Mouse (Mus musculus) kidney, postnatal 0 days (tissue): Measurements from ENCODE around the gene Hes6. TPM values are rescaled to one million over a fixed set of nuclear protein-coding genes. Genes with fewer than 3 reads are reported as not detected.
A peak's percentile ranks its signal among the peaks of the same experiment; 100 is the strongest.

Experiments
- ATAC-seq: fragments of 200-750 bp; cut with Nextera tagmentation; replicated peaks from 2 replicates; pipeline ENCODE4 v1.8.0; 2017; ENCODE audit warnings: low read depth, moderate number of reproducible peaks, moderate TSS enrichment, moderate library complexity; ENCODE audit not compliant: low FRiP score
- DNase-seq: peaks from one replicate; pipeline ENCODE4 v3.0.0-alpha.2; 2016; ENCODE audit warnings: low spot score
- H3K27ac ChIP-seq: fragments of 300-500 bp; sonication (generic); 2 replicates; pipeline ENCODE4 v1.5.1; 2014; ENCODE audit warnings: mild to moderate bottlenecking
- H3K27me3 ChIP-seq: fragments of 300-500 bp; sonication (generic); 2 replicates; pipeline ENCODE4 v1.6.1; 2014; ENCODE audit warnings: low read length, mixed read lengths; ENCODE audit not compliant: insufficient read depth
- H3K36me3 ChIP-seq: fragments of 300-500 bp; sonication (generic); 2 replicates; pipeline ENCODE4 v1.6.1; 2014; ENCODE audit warnings: low read length, mixed read lengths; ENCODE audit not compliant: insufficient read depth
- H3K4me1 ChIP-seq: fragments of 300-500 bp; sonication (generic); replicated peaks from 2 replicates; pipeline ENCODE4 v1.6.1; 2014; ENCODE audit warnings: antibody characterized with exemption, low read length, mixed read lengths; ENCODE audit not compliant: insufficient read depth
- H3K4me2 ChIP-seq: fragments of 300-500 bp; sonication (generic); 2 replicates; pipeline ENCODE4 v1.6.1; 2014; ENCODE audit warnings: mild to moderate bottlenecking, low read length, moderate library complexity, mixed read lengths
- H3K4me3 ChIP-seq: fragments of 300-500 bp; sonication (generic); replicated peaks from 2 replicates; pipeline ENCODE4 v1.5.1; 2014; ENCODE audit warnings: low read depth, low read length
- H3K9ac ChIP-seq: fragments of 300-500 bp; sonication (generic); 2 replicates; pipeline ENCODE4 v1.6.1; 2014; ENCODE audit warnings: low read depth, low read length
- H3K9me3 ChIP-seq: fragments of 300-500 bp; sonication (generic); replicated peaks from 2 replicates; pipeline ENCODE4 v1.6.1; 2016; ENCODE audit warnings: low read length, inconsistent platforms, mixed read lengths
- CTCF ChIP-seq: IDR thresholded peaks from 2 replicates; pipeline ENCODE4 v1.5.1; 2016; ENCODE audit warnings: antibody characterized with exemption, low read depth, mild to moderate bottlenecking, moderate library complexity
- whole genome bisulfite sequencing: fragments of 180-500 bp; shearing (Covaris S2); extraction: QIAGEN DNeasy Blood & Tissue Kit; methylation state at CpG from one replicate; pipeline ENCODE4 v1.1.7; 2014; 5-methylcytosine and 5-hydroxymethylcytosine counted together
- polyA plus RNA-seq: library from polyadenylated mRNA; unstranded; fragments of >200 nt; fragmentation: Nextera tagmentation; extraction: Ambion mirVana; gene quantifications from 2 replicates; pipeline ENCODE4 v1.2.1, GENCODE M21; 2015

Gene Hes6
- polyA plus RNA-seq, 1 experiment from 2014 or later, result 60.6 TPM

DNA sequence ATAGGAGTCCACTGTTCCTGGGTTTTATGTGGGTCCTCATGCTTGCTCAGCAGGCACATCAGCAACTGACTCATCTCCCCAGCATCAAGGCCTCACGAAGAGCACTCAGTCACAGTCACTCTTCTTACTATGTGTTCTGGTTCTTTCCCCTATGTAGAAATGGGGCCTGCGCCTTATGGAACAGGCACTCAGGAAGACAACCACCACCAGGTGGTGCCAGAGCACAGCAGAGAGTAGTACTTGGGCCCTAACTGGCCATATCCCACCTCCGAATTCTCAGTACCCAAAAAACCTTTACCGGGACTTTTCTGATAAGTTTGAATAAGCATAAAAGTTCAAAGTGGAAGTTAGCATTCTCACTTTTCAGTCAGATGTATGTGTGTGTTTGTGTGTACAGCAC is 14.8 kb upstream of the Hes6 start:
- no peak overlapping the region for H3K4me3 ChIP-seq
- WGBS, result 25% methylated on average over 4 of the region's 4 CpGs
- no peak overlapping the region for H3K9ac ChIP-seq
- no peak overlapping the region for H3K4me2 ChIP-seq
- no peaks in the 10 kb centered on the region for H3K27me3 ChIP-seq
- ATAC-seq (no peak; the same call in 1 of the 2 replicates), DNase-seq (peak; percentile 92)
- no peaks in the 10 kb centered on the region for H3K9me3 ChIP-seq
- no peaks in the 10 kb centered on the region for H3K4me1 ChIP-seq
- peak; percentile 96 for TF ChIP-seq CTCF
- H3K36me3 ChIP-seq, result peaks cover 32% of the 10 kb centered on the region; the same call in 1 of the 2 replicates
- H3K27ac ChIP-seq, result no peak overlapping the region

GRCm38 (mm10) chr1:91426397-91426796 is 12.6 kb upstream of the Hes6 start:
- ATAC-seq, result no peak
- no peak overlapping the region for H3K4me3 ChIP-seq
- H3K4me1 ChIP-seq, result no peaks in the 10 kb centered on the region
- no peak overlapping the region for H3K4me2 ChIP-seq
- no peaks in the 10 kb centered on the region for H3K27me3 ChIP-seq
- no peak for TF ChIP-seq CTCF
- H3K9me3 ChIP-seq, result no peaks in the 10 kb centered on the region
- 83% methylated on average over 9 of the region's 9 CpGs for WGBS
- H3K27ac ChIP-seq, result no peak overlapping the region
- no peak for DNase-seq
- peaks cover 23% of the 10 kb centered on the region; the same call in 1 of the 2 replicates for H3K36me3 ChIP-seq
- no peak overlapping the region for H3K9ac ChIP-seq

DNA sequence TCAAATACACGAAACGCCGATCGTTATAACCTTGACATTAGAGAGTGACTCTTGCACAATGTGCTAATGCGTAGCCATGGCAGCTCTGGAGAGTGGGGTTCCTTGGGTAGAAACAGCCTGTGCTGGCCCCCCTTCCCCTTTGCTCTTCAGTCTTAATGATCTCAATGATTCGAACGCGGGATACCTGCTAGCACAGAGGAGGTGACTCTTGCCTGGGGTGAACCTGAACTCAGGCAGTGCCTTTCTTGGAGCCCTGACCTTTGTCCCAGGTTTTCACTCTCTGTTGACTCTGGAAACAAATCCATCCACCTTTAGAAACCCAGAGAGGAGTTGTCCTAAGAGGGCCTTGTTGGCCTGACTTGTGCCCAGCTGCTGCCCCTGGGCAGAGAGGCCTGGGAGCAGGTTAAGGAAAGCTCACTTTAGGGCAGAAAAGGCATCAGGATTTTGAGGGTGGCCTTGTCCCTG is 6.8 kb upstream of the Hes6 start:
- Histone ChIP-seq H3K9me3 (no peaks in the 10 kb centered on the region), H3K4me2 (no peak overlapping the region), H3K4me1 (no peaks in the 10 kb centered on the region), H3K36me3 (peaks cover 15% of the 10 kb centered on the region), H3K27ac (no peak overlapping the region), H3K27me3 (no peaks in the 10 kb centered on the region), H3K9ac (no peak overlapping the region), H3K4me3 (no peak overlapping the region)
- TF ChIP-seq CTCF, result no peak
- 92% methylated on average over 8 of the region's 8 CpGs for WGBS
- ATAC-seq, result no peak
- DNase-seq, result no peak

DNA sequence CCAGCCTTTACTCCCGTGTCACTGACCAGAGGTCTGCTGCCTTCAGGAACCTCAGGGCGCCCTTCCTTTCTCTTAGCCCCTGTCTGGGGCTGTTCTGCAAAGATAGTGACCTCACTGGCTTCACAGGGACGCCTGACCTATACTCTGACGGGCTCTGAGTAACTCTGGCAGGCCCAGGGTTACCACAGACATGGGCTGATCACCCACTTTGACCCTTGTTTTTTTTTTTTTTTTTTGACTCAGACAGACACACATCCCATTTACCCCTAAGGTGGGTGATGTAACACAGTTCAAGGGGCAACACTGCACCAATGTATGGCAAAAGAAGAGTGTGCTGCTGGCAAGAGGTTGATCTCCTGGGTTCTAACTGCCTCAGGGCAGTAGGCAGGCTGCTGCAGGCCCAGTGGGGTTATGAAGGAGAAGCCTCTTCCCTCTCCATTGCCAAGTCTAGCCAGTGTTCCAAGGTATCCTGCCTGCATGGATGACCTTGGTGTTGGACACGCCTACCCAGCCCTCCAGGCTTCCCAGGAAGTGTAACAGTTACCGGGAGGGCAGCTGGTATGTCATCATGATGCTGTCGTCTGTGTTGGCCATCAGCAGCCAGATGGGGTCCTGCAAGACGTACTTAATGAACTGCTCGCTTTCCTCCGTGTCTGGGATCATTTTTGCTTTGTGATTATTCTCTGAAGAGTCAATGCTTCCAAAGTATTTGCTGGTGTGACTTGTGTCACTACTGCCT is 6.2 kb upstream of the Hes6 start:
- H3K36me3 ChIP-seq, result peaks cover 15% of the 10 kb centered on the region; the same call in 1 of the 2 replicates
- H3K4me3 ChIP-seq, result no peak overlapping the region
- no peak overlapping the region for H3K4me2 ChIP-seq
- H3K27me3 ChIP-seq, result no peaks in the 10 kb centered on the region
- DNase-seq (no peak), ATAC-seq (no peak)
- H3K9me3 ChIP-seq, result no peaks in the 10 kb centered on the region
- H3K9ac ChIP-seq, result no peak overlapping the region
- no peaks in the 10 kb centered on the region for H3K4me1 ChIP-seq
- no peak overlapping the region for H3K27ac ChIP-seq
- no peak for TF ChIP-seq CTCF
- WGBS, result 66% methylated on average over 10 of the region's 10 CpGs

DNA sequence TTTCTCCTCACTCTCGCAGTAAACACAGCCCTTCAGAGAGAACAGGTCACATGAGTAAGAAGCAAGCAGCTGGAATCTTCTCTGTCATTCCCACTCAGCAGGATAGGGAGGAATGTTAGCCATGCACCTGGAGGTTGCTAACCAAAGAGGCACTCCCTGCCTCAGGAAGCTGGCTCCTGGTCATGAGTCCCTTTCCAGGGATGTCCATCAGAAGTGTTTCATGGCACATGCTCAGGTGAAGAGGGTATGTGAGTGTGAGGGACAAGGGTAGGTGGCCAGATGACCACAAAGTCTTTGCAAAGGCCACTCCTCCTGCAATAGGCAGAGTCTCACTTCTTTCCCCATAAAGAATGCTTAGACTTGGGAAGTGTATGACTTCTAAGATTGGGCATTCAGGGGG is 4.2 kb upstream of the Hes6 start:
- H3K9ac ChIP-seq, result no peak overlapping the region
- H3K4me2 ChIP-seq, result no peak overlapping the region
- 61% methylated on average over 1 of the region's 1 CpGs for WGBS
- no peaks in the 10 kb centered on the region for H3K27me3 ChIP-seq
- 0 out of 2 replicates have a peak, but pooled peaks cover 11% of the 10 kb centered on the region for H3K4me1 ChIP-seq
- no peak for TF ChIP-seq CTCF
- H3K27ac ChIP-seq, result no peak overlapping the region
- peaks cover 15% of the 10 kb centered on the region; the same call in 1 of the 2 replicates for H3K36me3 ChIP-seq
- DNase-seq (no peak), ATAC-seq (no peak)
- no peaks in the 10 kb centered on the region for H3K9me3 ChIP-seq
- H3K4me3 ChIP-seq, result no peak overlapping the region

DNA sequence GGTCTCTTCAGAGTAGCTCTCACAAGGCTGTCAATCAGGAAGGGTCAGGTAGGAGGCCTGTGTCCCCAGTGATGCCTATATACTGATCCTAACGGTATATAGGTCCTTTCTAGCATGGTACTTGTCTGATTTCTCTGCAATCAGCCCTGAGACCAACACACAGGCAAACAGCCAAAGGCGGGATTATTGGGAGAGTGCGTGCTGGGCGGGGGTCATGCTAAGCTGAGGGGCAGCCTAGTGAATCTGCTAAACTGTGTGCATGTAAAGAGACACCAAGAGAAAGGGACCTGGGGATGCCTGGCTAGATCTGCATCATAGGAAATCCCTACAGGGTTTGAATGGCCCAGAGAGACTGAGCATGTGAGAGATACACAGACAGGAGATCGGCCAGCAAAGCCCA is 1.5 kb upstream of the Hes6 start:
- Histone ChIP-seq H3K27me3 (no peaks in the 10 kb centered on the region), H3K9me3 (no peaks in the 10 kb centered on the region), H3K9ac (no peak overlapping the region), H3K4me1 (peaks cover 23% of the 10 kb centered on the region; the same call in 1 of the 2 replicates), H3K4me3 (no peak overlapping the region), H3K4me2 (no peak overlapping the region), H3K36me3 (peaks cover 15% of the 10 kb centered on the region; the same call in 1 of the 2 replicates), H3K27ac (no peak overlapping the region)
- ATAC-seq (no peak), DNase-seq (no peak)
- 73% methylated on average over 5 of the region's 5 CpGs for WGBS
- no peak for TF ChIP-seq CTCF
